Mouse (Mus musculus): ENCODE measurements at regions not wholly inside any gene's neighbourhood (a gene's known extent, or its start where the extent isn't known, plus 50 kb on each side); places are given as distances from the start of the nearest gene placed in this dataset.

DNA sequence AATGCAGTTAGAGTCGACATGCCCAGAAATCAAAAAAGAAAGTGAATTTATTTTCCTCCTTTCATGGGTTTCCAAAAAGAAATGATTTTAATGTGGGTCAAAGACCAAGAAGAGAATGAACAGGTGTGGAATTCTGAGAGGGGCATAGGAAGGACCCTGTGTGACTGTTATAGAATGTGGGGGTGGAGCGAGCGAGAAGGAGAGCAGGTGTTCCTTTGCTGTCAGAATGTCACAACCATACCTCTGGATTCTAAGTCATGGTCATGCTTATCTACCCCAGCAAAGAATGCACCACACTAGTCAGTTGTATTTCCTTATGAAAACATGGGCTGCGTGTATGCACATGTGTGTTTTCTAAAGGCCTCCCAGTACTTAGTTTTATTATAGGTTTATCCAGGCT is 168.9 kb upstream of the Itga4 start:
- CTCF ChIA-PET = no interaction called here
- POLR2A ChIA-PET = interaction anchor here (0.7 kb wide), 1 partner anchor 464 kb away, joined by 4 read pairs; no protein-coding TSS in a partner anchor
- TF ChIP-seq CTCF (IDR thresholded peaks at IDR 0.05) = no peak
- in situ Hi-C loops (cut with MboI; ENCODE audit: low pct_unique_long_range_greater_than_20kb) = no loop called here
- no peak for DNase-seq (ENCODE audit: low read depth, low spot score)
- H3K27me3 ChIP-seq = no peaks in the 10 kb centered on the region
- ATAC-seq = no peak

DNA sequence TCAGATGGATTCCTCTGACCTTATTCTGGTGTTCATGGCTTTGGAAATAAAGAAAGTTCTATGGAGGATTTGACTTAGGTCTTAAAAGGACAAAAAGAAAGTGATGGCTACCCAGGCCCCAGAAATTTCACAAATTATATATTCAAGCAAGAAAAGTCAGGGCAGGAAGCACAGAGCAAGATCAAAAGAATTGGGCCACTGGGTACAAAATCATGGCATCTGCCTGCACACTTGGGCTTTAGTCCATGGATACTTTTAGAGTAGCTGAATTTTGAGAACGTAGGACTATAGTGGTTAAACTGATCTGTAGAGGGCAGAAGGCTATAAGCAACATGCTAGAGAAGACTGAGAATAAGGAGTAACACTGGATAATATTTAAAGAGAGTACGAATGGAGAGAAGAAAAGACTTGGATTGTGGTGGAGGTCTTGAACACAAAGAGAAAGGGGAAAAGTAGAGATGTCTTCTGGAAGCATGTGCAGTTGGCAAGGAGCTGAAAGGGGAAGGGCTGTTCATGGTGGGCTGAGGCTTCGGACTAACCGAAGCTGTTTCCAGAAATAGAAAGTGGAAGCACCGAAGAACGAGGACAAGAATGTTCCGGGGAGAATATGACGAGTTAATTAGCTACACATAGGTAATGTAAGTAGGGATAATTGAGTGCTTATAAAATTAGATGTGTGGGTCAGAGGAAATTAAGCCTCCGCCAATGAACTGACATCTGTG is 168.2 kb upstream of the Itga4 start:
- ChIA-PET CTCF (interaction anchor here (0.6 to 0.9 kb wide), 2 partner anchors 50 to 275 kb away, joined by 3 read pairs; no protein-coding TSS in a partner anchor), POLR2A (no interaction called here)
- DNase-seq (ENCODE audit: low read depth, low spot score) = no peak
- no peaks in the 10 kb centered on the region for H3K27me3 ChIP-seq
- in situ Hi-C loops (cut with MboI; ENCODE audit: low pct_unique_long_range_greater_than_20kb) = no loop called here
- TF ChIP-seq CTCF (IDR thresholded peaks at IDR 0.05) = no peak
- no peak for ATAC-seq

DNA sequence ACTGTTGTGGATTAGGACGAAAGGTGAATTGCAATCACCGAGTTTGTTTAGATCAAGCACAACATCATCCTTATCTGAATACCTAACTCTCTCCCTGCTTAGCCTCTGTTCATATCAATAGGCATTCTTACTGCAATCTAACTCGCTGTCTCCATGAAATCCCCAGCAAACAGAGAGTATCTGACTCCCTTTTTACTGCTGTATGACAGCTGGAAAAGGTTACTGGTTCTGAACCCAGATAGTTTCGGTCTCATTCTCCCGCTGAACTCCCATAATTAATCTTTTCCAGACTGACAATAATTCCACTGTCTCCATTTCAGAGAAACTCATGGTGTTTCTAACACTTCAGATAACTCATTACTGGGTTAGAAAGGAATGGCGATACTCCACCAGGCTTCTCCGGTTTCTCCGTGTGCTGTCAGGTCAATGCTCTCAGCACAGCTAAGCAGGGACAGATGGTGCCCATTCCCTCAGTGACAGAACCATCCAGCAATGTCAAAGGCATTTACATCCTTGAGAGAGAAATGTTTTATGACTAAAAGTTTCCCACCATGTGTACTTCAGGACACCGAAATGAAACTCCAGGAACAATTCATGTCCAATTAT is 167.5 kb upstream of the Itga4 start:
- POLR2A ChIA-PET = no interaction called here
- H3K27me3 ChIP-seq = no peaks in the 10 kb centered on the region
- no peak for DNase-seq (ENCODE audit: low read depth, low spot score)
- CTCF ChIA-PET = interaction anchor here (0.6 to 0.9 kb wide), 2 partner anchors 50 to 274 kb away, joined by 3 read pairs; no protein-coding TSS in a partner anchor
- no peak for TF ChIP-seq CTCF (IDR thresholded peaks at IDR 0.05)
- no peak for ATAC-seq
- in situ Hi-C loops (cut with MboI; ENCODE audit: low pct_unique_long_range_greater_than_20kb) = no loop called here

DNA sequence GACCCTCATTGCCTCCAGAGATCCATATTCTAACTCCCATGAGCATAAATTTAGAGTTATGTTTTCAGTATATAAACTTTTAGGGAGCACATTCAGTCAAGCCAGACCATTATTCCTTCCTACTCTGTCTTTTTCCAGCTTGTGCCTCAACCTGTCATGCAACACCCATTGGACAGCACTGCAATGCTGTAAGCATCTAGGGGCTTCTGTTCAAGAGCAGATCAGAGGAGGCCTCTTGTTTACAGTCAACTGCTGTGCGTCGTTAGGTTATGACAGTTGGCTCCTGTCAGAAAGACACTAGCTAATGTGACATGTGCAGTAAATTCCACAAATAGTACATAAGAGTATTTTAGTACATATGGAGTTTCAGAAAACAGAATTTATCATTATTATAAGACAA is 165.0 kb upstream of the Itga4 start:
- ChIA-PET CTCF (no interaction called here), POLR2A (no interaction called here)
- ATAC-seq (no peak), DNase-seq (ENCODE audit: low read depth, low spot score) (no peak)
- H3K27me3 ChIP-seq = no peaks in the 10 kb centered on the region
- in situ Hi-C loops (cut with MboI; ENCODE audit: low pct_unique_long_range_greater_than_20kb) = no loop called here
- no peak for TF ChIP-seq CTCF (IDR thresholded peaks at IDR 0.05)

DNA sequence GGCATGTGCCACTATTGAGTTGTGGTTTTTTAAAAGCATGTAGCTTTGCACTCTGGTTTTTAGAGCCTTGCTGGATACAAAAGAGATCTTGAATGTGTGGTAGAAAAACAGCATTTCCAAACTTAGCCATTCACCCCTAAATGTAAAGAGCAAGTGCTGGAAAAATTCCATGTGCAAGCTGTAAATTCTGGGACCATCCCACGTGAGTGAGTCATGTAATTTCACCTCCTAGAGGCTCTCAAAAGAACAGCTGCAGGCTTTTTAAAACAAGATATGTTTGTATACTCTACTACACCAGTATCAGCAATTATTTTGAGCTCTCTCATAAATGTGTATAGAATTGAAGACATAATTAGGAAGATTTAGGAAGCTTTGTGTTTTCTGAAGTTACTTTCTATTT is 160.9 kb upstream of the Itga4 start:
- ChIA-PET CTCF (no interaction called here), POLR2A (no interaction called here)
- DNase-seq (ENCODE audit: low read depth, low spot score) (no peak), ATAC-seq (no peak)
- H3K27me3 ChIP-seq = no peaks in the 10 kb centered on the region
- in situ Hi-C loops (cut with MboI; ENCODE audit: low pct_unique_long_range_greater_than_20kb) = no loop called here
- peak; percentile 9 for TF ChIP-seq CTCF (IDR thresholded peaks at IDR 0.05)

DNA sequence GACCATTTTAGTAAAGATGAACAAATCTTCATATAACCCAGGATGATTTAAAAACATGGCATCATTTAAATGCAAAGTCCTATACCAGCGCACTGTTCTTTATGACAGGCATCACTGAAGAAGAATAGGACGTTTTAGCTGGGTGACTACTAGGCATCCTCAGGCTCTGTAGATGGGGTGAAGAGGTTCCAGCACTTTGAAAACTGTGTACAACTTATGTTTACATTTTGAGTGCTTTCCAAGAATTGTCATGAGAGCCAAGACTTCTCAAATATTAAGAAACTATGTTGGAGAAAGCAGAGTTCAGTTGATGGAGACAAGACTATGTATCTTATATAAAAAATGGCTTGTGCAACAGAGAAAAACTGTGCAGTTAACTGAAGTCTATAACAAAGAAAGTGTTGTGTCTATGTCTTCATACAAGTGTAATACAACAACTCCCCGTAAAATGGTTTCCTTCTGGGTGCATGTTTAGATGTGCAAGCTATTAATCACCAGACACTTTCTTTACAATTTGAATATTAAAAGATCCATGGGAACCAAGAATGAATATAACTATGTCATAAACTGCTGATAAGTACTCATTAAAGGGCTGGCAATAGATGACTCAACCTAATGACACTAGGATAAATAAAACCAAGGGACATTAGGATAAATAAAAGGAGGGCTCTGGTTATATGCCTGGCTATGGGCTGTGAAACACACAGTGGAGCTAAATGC is 158.5 kb upstream of the Itga4 start:
- DNase-seq (ENCODE audit: low read depth, low spot score) (no peak), ATAC-seq (no peak)
- H3K27me3 ChIP-seq = no peaks in the 10 kb centered on the region
- ChIA-PET CTCF (interaction anchor here (1.2 kb wide), 1 partner anchor 11 kb away, joined by 4 read pairs; no protein-coding TSS in a partner anchor), POLR2A (no interaction called here)
- no peak for TF ChIP-seq CTCF (IDR thresholded peaks at IDR 0.05)
- in situ Hi-C loops (cut with MboI; ENCODE audit: low pct_unique_long_range_greater_than_20kb) = no loop called here

DNA sequence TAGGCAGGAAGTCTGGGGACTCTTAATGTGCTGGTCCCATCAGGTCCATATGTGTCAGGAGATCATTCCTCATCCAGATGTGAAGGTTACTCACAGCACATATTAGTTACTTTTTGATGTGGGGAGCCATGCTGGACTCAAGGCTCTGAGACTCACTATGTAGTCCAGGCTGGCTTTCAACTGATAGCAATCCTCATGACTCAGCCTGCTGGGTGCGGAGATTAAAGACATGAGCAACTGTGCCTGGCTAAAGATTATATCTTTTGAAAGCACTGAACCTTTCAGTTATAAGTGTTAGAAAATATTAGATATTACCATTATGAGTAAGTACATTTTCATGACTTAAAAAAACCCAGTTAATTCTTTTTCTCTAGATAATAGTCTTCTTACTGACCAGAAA is 155.6 kb upstream of the Itga4 start:
- POLR2A ChIA-PET = interaction anchor here (0.6 kb wide), 1 partner anchor 12 kb away, joined by 3 read pairs; no protein-coding TSS in a partner anchor
- CTCF ChIA-PET = no interaction called here
- TF ChIP-seq CTCF (IDR thresholded peaks at IDR 0.05) = no peak

DNA sequence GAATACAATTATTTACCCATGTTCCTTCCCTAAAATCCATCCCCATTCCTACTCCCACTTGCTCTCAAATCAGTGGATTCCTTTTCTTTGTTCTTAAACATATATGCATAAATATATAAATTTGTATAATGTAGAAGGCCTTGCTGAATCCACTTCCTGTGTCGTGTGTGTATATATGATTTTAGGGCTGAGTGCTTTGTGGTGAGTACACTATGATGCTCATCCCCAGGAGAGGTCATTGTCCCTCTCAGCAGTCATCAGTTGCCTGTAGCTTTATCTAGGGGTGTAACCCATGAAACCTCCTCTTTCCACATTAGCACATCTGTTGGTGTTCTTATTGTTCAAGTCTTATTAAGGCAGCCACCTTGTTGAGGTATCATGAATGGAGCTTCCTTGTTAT is 143.6 kb upstream of the Itga4 start:
- in situ Hi-C loops (cut with MboI; ENCODE audit: low pct_unique_long_range_greater_than_20kb) = no loop called here
- peaks cover 11% of the 10 kb centered on the region for H3K27me3 ChIP-seq
- ChIA-PET CTCF (no interaction called here), POLR2A (interaction anchor here (0.6 kb wide), 1 partner anchor 12 kb away, joined by 3 read pairs; no protein-coding TSS in a partner anchor)
- no peak for DNase-seq (ENCODE audit: low read depth, low spot score)
- ATAC-seq = no peak
- TF ChIP-seq CTCF (IDR thresholded peaks at IDR 0.05) = no peak

More for the DNA sequence above, 155.6 kb upstream of the Itga4 start:
- ATAC-seq (no peak), DNase-seq (ENCODE audit: low read depth, low spot score) (no peak)
- in situ Hi-C loops (cut with MboI; ENCODE audit: low pct_unique_long_range_greater_than_20kb) = no loop called here
- H3K27me3 ChIP-seq = no peaks in the 10 kb centered on the region

DNA sequence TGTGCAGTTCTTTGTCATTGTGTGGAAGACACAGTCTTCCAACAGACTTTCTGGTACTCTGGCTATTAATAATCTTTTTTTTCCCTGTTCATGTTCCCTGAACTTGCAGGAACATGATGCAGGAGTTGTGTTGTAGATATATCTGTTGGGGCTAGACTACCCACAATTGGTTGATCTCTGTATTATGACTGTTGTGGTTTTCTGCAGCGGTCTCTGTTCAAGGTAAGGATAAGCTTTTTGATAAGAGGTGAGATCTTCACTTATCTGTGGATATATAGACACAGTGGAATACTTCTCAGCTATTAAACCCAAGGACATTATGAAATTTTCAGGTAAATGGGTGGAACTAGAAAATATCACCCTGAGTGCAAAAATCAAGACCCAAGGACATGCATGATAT is 143.2 kb upstream of the Itga4 start:
- no peak for DNase-seq (ENCODE audit: low read depth, low spot score)
- in situ Hi-C loops (cut with MboI; ENCODE audit: low pct_unique_long_range_greater_than_20kb) = no loop called here
- no peak for ATAC-seq
- no peak for TF ChIP-seq CTCF (IDR thresholded peaks at IDR 0.05)
- peaks cover 11% of the 10 kb centered on the region for H3K27me3 ChIP-seq
- POLR2A ChIA-PET = interaction anchor here (0.6 kb wide), 1 partner anchor 12 kb away, joined by 3 read pairs; no protein-coding TSS in a partner anchor
- CTCF ChIA-PET = no interaction called here

DNA sequence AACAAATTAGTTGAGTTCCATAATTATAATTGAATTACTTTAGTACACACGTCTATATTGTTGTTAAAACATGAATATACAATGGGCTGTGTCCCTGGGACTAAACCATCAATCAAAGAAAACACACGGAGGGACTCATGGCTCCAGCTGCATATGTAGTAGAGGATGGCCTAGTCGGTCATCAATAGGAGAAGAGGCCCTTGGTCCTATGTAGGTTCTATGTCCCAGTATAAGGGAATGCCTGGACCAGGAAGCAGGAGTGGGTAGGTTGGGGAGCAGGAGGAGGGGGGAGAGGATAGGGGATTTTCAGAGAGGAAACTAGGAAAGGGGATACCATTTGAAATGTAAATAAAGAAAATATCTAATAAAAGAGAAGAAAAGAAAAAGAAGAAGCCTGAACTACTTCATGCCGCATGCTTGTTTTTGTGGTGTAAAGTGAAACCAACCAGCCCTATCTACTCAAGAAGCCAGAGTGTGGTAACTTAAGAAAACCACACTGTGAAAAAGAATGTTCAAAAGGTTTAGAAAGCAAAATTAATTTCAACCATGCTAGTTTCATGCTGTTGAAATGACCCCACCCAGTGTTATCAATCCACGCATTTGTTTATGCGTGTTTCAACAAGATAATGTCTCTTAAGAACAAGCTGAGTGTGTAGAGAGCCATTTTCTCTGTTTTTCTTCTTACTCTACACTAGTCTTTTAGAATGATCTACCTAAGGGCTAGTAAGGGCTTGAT is 134.4 kb upstream of the Itga4 start:
- ChIA-PET CTCF (no interaction called here), POLR2A (no interaction called here)
- in situ Hi-C loops (cut with MboI; ENCODE audit: low pct_unique_long_range_greater_than_20kb) = no loop called here
- no peak for ATAC-seq
- no peak for DNase-seq (ENCODE audit: low read depth, low spot score)
- TF ChIP-seq CTCF (IDR thresholded peaks at IDR 0.05) = no peak
- H3K27me3 ChIP-seq = peaks cover 11% of the 10 kb centered on the region

Data from Patski (cell line).